Mouse (Mus musculus): ENCODE measurements around the gene Ttc7b. TPM values are rescaled to one million over a fixed set of nuclear protein-coding genes. Genes with fewer than 3 reads are reported as not detected.

The Ttc7b gene
- polyA plus RNA-seq, 2 experiments, result 1.3 to 3.5 TPM

DNA sequence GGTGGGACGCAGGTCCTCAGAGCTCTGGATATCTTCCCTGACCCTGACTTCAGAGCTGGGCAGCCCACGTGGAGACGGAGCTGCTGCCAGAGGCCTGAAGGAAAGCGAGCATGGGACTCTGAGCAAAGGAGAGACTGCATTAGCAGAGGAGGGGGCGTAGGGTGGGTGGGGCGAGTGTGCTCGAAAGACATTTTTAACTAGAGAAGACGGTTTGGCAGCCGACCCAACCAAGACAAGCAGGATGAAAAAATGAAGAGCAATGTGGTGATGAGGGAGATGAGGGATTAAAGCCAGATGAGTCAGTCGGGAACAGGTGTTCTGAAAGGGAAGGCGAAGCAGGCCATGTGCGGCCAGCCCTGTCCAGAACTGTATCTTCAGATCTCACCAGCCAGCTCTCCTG, 159.3 kb downstream of the Ttc7b start:
- Histone ChIP-seq H3K9ac (replicated peaks) (no peak overlapping the region), H3K9me3 (ENCODE audit: control insufficient read depth, low read length) (no peaks in the 10 kb centered on the region), H3K4me3 (ENCODE audit: insufficient read depth in 1 of 2, low read depth in 2 of 2, low read length in 2 of 2) (no peak overlapping the region), H3K27me3 (ENCODE audit: control insufficient read depth, insufficient read depth, low read length) (no peaks in the 10 kb centered on the region), H3K36me3 (replicated peaks; ENCODE audit: control insufficient read depth, insufficient read depth, low read depth) (no peaks in the 10 kb centered on the region), H3K4me1 (replicated peaks; ENCODE audit: control insufficient read depth in 2 of 2, insufficient read depth in 2 of 2, low read length in 1 of 2) (no peaks in the 10 kb centered on the region), H3K27ac (no peak overlapping the region), H3K4me2 (ENCODE audit: low read depth) (no peak overlapping the region)
- WGBS (ENCODE audit: insufficient replicate concordance), result 66% methylated on average over 12 of the region's 12 CpGs
- TF ChIP-seq EP300 (IDR thresholded peaks at IDR 0.05; ENCODE audit: low read depth) (no peak), CTCF (IDR thresholded peaks at IDR 0.05; ENCODE audit: low read depth) (no peak)
- ATAC-seq (ENCODE audit: insufficient read depth) (no peak), DNase-seq (ENCODE audit: low read depth in 3 of 3, low spot score in 3 of 3) (no peak)

DNA sequence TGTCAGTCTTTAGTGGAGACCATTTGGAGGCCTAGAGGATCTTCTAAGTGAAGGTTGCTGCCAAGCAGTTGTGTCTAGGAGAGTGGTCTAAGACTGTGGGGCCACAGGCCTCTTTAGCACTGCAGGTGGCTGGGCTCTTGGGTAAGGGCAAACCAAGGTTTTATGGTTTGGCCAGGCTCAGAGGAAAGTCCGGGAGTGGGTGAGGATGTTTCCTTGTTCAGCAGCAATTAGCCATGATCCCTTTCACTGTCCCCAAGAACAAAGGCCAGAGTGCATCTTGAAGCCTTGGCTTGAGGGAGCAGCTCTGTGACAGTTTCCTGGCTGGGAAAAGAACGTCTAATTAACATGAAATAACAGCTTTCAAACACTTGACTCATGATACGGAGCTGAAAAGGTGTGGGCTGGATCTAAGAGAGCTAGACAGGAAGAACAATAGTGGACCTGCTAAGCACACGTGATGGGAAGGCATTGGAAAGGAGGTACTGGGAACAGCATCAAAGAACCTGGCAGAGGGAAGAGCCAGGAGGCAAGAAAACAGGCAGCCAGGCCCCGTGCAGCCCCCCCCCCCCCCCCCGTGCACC, 162.5 kb downstream of the Ttc7b start:
- DNase-seq (ENCODE audit: low read depth in 3 of 3, low spot score in 3 of 3), result no peak
- Histone ChIP-seq H3K27me3 (ENCODE audit: control insufficient read depth, insufficient read depth, low read length) (no peaks in the 10 kb centered on the region), H3K27ac (no peak overlapping the region), H3K4me3 (ENCODE audit: insufficient read depth in 1 of 2, low read depth in 2 of 2, low read length in 2 of 2) (no peak overlapping the region), H3K36me3 (replicated peaks; ENCODE audit: control insufficient read depth, insufficient read depth, low read depth) (no peaks in the 10 kb centered on the region), H3K9me3 (ENCODE audit: control insufficient read depth, low read length) (no peaks in the 10 kb centered on the region), H3K4me2 (ENCODE audit: low read depth) (no peak overlapping the region), H3K4me1 (replicated peaks; ENCODE audit: control insufficient read depth in 2 of 2, insufficient read depth in 2 of 2, low read length in 1 of 2) (no peaks in the 10 kb centered on the region), H3K9ac (replicated peaks) (no peak overlapping the region)
- TF ChIP-seq CTCF (IDR thresholded peaks at IDR 0.05; ENCODE audit: low read depth) (no peak), EP300 (IDR thresholded peaks at IDR 0.05; ENCODE audit: low read depth) (no peak)
- ATAC-seq (ENCODE audit: insufficient read depth), result no peak
- 53% methylated on average over 6 of the region's 6 CpGs for WGBS (ENCODE audit: insufficient replicate concordance)

DNA sequence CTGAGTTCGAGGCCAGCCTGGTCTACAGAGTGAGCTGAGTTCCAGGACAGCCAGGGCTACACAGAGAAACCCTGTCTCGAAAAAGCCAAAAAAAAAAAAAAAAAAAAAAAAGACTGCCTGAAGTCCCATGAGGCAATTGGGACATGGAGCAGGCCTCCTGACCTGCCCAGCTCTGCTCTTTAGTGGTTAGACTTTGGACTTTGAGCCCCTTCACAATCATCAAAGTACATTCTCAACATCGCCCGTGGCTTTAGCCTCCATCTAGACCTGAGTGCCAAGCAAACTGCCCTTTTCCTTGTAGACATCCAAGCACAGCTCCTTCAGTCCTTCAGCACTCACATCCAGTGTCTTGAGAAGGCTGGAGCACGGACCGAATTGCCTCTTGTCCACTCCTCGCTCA, 164.2 kb downstream of the Ttc7b start:
- Histone ChIP-seq H3K4me3 (ENCODE audit: insufficient read depth in 1 of 2, low read depth in 2 of 2, low read length in 2 of 2) (no peak overlapping the region), H3K9ac (replicated peaks) (no peak overlapping the region), H3K4me2 (ENCODE audit: low read depth) (no peak overlapping the region), H3K9me3 (ENCODE audit: control insufficient read depth, low read length) (no peaks in the 10 kb centered on the region), H3K36me3 (replicated peaks; ENCODE audit: control insufficient read depth, insufficient read depth, low read depth) (no peaks in the 10 kb centered on the region), H3K27me3 (ENCODE audit: control insufficient read depth, insufficient read depth, low read length) (no peaks in the 10 kb centered on the region), H3K27ac (no peak overlapping the region), H3K4me1 (replicated peaks; ENCODE audit: control insufficient read depth in 2 of 2, insufficient read depth in 2 of 2, low read length in 1 of 2) (no peaks in the 10 kb centered on the region)
- no peak for ATAC-seq (ENCODE audit: insufficient read depth)
- DNase-seq (ENCODE audit: low read depth in 3 of 3, low spot score in 3 of 3), result no peak
- no peak for TF ChIP-seq CTCF (IDR thresholded peaks at IDR 0.05; ENCODE audit: low read depth)
- TF ChIP-seq EP300 (IDR thresholded peaks at IDR 0.05; ENCODE audit: low read depth), result no peak
- 73% methylated on average over 7 of the region's 7 CpGs for WGBS (ENCODE audit: insufficient replicate concordance)

DNA sequence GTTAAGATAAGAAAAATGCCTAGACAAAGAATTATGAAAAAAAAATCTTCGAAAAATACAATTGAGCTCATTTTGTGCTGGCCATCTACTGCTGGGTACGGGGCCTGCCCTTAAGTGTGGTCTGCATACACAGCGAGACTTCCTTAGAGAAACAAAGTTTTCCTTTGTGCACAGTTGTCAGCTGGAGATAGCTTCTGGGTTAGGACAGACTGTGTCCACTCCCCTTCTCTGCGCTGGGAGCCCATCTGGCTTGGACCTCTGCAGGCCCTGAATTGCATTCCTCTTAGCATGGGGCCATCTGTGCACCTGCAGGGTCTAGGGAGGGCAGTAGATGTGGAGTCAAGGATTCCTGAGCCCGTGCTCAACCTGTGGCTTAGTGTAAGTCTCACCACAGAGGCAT, 165.1 kb downstream of the Ttc7b start:
- H3K4me3 ChIP-seq (ENCODE audit: insufficient read depth in 1 of 2, low read depth in 2 of 2, low read length in 2 of 2), result no peak overlapping the region
- ATAC-seq (ENCODE audit: insufficient read depth) (no peak), DNase-seq (ENCODE audit: low read depth in 3 of 3, low spot score in 3 of 3) (no peak)
- H3K27ac ChIP-seq, result no peak overlapping the region
- H3K4me2 ChIP-seq (ENCODE audit: low read depth), result no peak overlapping the region
- 73% methylated on average over 5 of the region's 5 CpGs for WGBS (ENCODE audit: insufficient replicate concordance)
- H3K9me3 ChIP-seq (ENCODE audit: control insufficient read depth, low read length), result no peaks in the 10 kb centered on the region
- no peak overlapping the region for H3K9ac ChIP-seq (replicated peaks)
- H3K4me1 ChIP-seq (replicated peaks; ENCODE audit: control insufficient read depth in 2 of 2, insufficient read depth in 2 of 2, low read length in 1 of 2), result no peaks in the 10 kb centered on the region
- no peaks in the 10 kb centered on the region for H3K27me3 ChIP-seq (ENCODE audit: control insufficient read depth, insufficient read depth, low read length)
- no peaks in the 10 kb centered on the region for H3K36me3 ChIP-seq (replicated peaks; ENCODE audit: control insufficient read depth, insufficient read depth, low read depth)
- no peak for TF ChIP-seq EP300 (IDR thresholded peaks at IDR 0.05; ENCODE audit: low read depth)
- TF ChIP-seq CTCF (IDR thresholded peaks at IDR 0.05; ENCODE audit: low read depth), result no peak

DNA sequence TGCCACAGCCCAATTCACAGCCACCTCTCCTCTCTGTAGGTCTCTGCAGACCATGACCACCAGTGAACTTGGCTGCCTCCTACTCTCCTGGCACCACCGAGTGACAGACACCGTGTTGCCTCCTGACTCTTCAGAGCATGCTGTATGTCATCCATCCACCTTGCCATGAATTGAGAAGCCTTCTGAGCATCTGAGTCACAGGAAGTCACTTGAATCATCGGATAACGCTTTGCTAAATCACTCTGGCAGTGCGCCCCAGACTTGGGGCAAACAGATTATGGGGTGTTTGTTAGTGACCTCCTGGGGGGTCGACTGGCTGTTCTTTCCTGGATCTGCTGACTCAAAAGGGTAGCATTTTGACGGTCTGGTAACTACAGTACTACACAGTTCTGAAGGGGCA, 166.7 kb downstream of the Ttc7b start:
- H3K4me2 ChIP-seq (ENCODE audit: low read depth), result no peak overlapping the region
- no peak overlapping the region for H3K4me3 ChIP-seq (ENCODE audit: insufficient read depth in 1 of 2, low read depth in 2 of 2, low read length in 2 of 2)
- no peak for ATAC-seq (ENCODE audit: insufficient read depth)
- no peak overlapping the region for H3K9ac ChIP-seq (replicated peaks)
- no peak for TF ChIP-seq CTCF (IDR thresholded peaks at IDR 0.05; ENCODE audit: low read depth)
- no peak for TF ChIP-seq EP300 (IDR thresholded peaks at IDR 0.05; ENCODE audit: low read depth)
- H3K36me3 ChIP-seq (replicated peaks; ENCODE audit: control insufficient read depth, insufficient read depth, low read depth), result no peaks in the 10 kb centered on the region
- 59% methylated on average over 7 of the region's 7 CpGs for WGBS (ENCODE audit: insufficient replicate concordance)
- no peaks in the 10 kb centered on the region for H3K27me3 ChIP-seq (ENCODE audit: control insufficient read depth, insufficient read depth, low read length)
- no peak for DNase-seq (ENCODE audit: low read depth in 3 of 3, low spot score in 3 of 3)
- H3K9me3 ChIP-seq (ENCODE audit: control insufficient read depth, low read length), result no peaks in the 10 kb centered on the region
- no peak overlapping the region for H3K27ac ChIP-seq
- no peaks in the 10 kb centered on the region for H3K4me1 ChIP-seq (replicated peaks; ENCODE audit: control insufficient read depth in 2 of 2, insufficient read depth in 2 of 2, low read length in 1 of 2)

All from liver, embryonic 14.5 days (tissue).